Mouse (Mus musculus) neural tube, embryonic 12.5 days (tissue): Measurements from ENCODE around the gene Armc12. TPM values are rescaled to one million over a fixed set of nuclear protein-coding genes. Genes with fewer than 3 reads are reported as not detected.

Experiments
- ATAC-seq: fragments of 200-750 bp; cut with Nextera tagmentation; 2 replicates; pipeline ENCODE4 v1.8.0; 2017; ENCODE audit warnings: low read depth, mild to moderate bottlenecking, moderate TSS enrichment, moderate library complexity; ENCODE audit not compliant: low FRiP score
- H3K27ac ChIP-seq: fragments of 300-500 bp; sonication (generic); 2 replicates; pipeline ENCODE4 v1.5.1; 2016
- H3K27me3 ChIP-seq: fragments of 300-500 bp; sonication (generic); replicated peaks from 2 replicates; pipeline ENCODE4 v1.6.1; 2016; ENCODE audit warnings: mild to moderate bottlenecking
- H3K36me3 ChIP-seq: fragments of 300-500 bp; sonication (generic); 2 replicates; pipeline ENCODE4 v1.6.1; 2016; ENCODE audit warnings: mild to moderate bottlenecking
- H3K4me1 ChIP-seq: fragments of 300-500 bp; sonication (generic); 2 replicates; pipeline ENCODE4 v1.6.1; 2016
- H3K4me2 ChIP-seq: fragments of 300-500 bp; sonication (generic); replicated peaks from 2 replicates; pipeline ENCODE4 v1.6.1; 2016; ENCODE audit warnings: mild to moderate bottlenecking
- H3K4me3 ChIP-seq: fragments of 300-500 bp; sonication (generic); 2 replicates; pipeline ENCODE4 v1.5.1; 2016
- H3K9ac ChIP-seq: fragments of 300-500 bp; sonication (generic); 2 replicates; pipeline ENCODE4 v1.6.1; 2016; ENCODE audit warnings: mild to moderate bottlenecking
- H3K9me3 ChIP-seq: fragments of 300-500 bp; sonication (generic); 2 replicates; pipeline ENCODE4 v1.6.1; 2016; ENCODE audit warnings: mild to moderate bottlenecking
- WGBS: fragments of 180-500 bp; shearing (Covaris S2); methylation state at CpG from one replicate; pipeline ENCODE4 v1.1.7; 2016; 5-methylcytosine and 5-hydroxymethylcytosine counted together
- microRNA-seq: library from miRNA; unstranded; fragments of <30 nt; microRNA quantifications from one replicate; pipeline ENCODE4, GENCODE M21; 2017
- polyA plus RNA-seq: library from polyadenylated mRNA; unstranded; fragments of >200 nt; fragmentation: Nextera tagmentation; extraction: Ambion mirVana; gene quantifications from 2 replicates; pipeline ENCODE4 v1.2.1, GENCODE M21; 2016

Gene Armc12
- polyA plus RNA-seq, 1 experiment from 2014 or later: not detected

DNA sequence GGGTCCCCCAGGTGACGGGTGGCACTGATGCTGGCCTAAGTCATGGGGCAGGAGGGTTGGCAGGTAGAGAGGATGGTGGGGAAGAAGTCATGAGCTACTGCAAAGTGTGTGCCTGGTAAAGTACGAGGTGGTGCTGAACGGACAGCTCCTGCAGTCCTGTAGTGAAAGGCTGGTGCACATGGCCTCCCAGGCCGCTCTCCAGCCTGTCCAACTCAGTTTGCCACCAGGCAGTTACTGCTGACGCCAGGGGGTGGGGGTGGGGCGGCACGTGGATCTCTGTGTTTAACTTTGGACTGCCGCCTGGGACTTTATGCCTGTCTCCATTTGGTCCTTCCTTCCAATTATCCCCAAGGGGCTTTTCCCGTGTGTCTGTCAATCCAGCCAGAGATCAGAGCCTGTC is 49.8 kb downstream of the Armc12 start:
- H3K27me3 ChIP-seq: no peaks in the 10 kb centered on the region; the same call in 1 of the 2 replicates
- peaks cover 7% of the 10 kb centered on the region for H3K4me1 ChIP-seq
- H3K4me2 ChIP-seq: no peak overlapping the region
- no peak for ATAC-seq
- H3K4me3 ChIP-seq: no peak overlapping the region
- WGBS: 6% methylated on average over 9 of the region's 9 CpGs
- H3K9ac ChIP-seq: no peak overlapping the region
- no peaks in the 10 kb centered on the region for H3K9me3 ChIP-seq
- H3K36me3 ChIP-seq: no peaks in the 10 kb centered on the region
- no peak overlapping the region for H3K27ac ChIP-seq

DNA sequence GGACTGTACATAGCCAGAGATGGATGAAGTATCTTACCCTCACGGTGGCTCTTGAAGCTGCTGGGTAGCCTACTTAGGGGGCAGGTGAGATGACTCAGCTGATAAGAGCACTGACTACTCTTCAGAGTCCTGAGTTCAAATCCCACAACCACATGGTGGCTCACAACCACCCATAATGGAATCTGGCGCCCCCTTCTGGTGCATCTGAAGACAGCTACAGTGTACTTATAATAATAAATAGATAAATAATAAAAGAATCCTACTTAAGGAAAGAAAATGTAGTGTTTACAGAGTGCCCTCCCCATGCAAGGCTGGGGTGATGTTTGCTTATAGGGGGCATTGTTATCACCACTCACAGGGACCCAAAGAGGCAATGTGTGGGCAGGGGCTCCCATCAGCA is 50.5 kb downstream of the Armc12 start:
- H3K9me3 ChIP-seq: no peaks in the 10 kb centered on the region
- H3K36me3 ChIP-seq: no peaks in the 10 kb centered on the region
- no peak overlapping the region for H3K9ac ChIP-seq
- no peaks in the 10 kb centered on the region for H3K4me1 ChIP-seq
- no peak for ATAC-seq
- H3K4me2 ChIP-seq: no peak overlapping the region
- no peak overlapping the region for H3K27ac ChIP-seq
- 70% methylated on average over 2 of the region's 2 CpGs for WGBS
- H3K27me3 ChIP-seq: no peaks in the 10 kb centered on the region; the same call in 1 of the 2 replicates
- no peak overlapping the region for H3K4me3 ChIP-seq

DNA sequence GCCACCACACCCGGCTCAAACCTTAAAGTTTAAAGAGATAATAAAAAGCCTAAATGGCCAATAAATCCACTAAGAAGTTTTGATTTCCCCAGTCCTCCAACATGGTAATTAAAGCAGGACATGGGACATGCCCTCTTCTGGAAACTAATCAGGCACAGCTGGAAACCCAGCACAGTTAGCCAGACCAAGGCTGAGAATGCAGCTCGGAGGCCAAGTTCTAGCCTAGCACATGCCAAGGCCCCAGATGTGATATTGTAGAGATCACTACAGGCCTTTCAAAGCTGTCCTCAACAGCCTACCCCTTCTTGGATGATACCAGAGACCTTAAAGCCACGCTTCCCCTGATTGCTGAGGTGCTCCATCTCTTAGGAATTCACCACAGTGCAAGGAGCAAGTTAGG is 55.9 kb downstream of the Armc12 start:
- Histone ChIP-seq H3K9me3 (no peaks in the 10 kb centered on the region), H3K36me3 (peaks cover 45% of the 10 kb centered on the region), H3K4me3 (no peak overlapping the region), H3K27ac (no peak overlapping the region), H3K4me2 (no peak overlapping the region), H3K9ac (no peak overlapping the region), H3K27me3 (no peaks in the 10 kb centered on the region), H3K4me1 (no peaks in the 10 kb centered on the region)
- ATAC-seq: no peak
- whole genome bisulfite sequencing: 79% methylated on average over 3 of the region's 3 CpGs

DNA sequence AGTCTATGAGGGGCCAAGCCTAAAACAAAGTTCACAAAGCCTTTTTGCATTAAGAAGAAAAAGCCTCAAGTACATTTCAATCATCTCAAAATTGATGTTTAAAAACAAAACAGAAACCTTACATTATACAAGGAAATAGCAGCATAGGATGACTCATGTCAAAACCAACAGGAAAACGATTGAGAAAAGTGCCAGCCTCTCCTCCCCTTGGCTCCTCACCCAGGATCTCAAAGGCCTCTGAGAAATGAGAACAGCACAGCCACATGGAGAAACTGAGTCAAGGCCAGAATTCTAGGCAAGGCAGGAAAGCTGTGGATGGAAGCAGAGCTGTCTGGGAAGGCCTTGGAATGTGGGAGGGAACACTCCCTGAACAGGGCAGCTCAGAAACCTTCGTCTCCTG is 58.0 kb downstream of the Armc12 start:
- Histone ChIP-seq H3K9ac (no peak overlapping the region), H3K27ac (no peak overlapping the region), H3K36me3 (peaks cover 64% of the 10 kb centered on the region), H3K9me3 (no peaks in the 10 kb centered on the region), H3K4me3 (no peak overlapping the region), H3K4me2 (no peak overlapping the region), H3K27me3 (no peaks in the 10 kb centered on the region), H3K4me1 (no peaks in the 10 kb centered on the region)
- ATAC-seq: no peak
- 90% methylated on average over 2 of the region's 2 CpGs for WGBS

Small RNA genes within 50 kb of the gene (microRNA-seq; reads per million reads assigned to microRNA genes)
- gene Gm25195 (not detected), gene Mir6969 (not detected)

Other genes starting within 250 kb of the Armc12 start
- gene Fance, start 217.3 kb upstream of the Armc12 start, polyA plus RNA-seq: 31.0 and 31.2 TPM in 2 replicates
- gene Rpl10a, start 202.3 kb upstream of the Armc12 start, polyA plus RNA-seq: 341 and 353 TPM in 2 replicates
- gene Tead3, start 180.0 kb upstream of the Armc12 start, polyA plus RNA-seq: 3.5 and 4.8 TPM in 2 replicates
- gene Tulp1, start 165.6 kb upstream of the Armc12 start, polyA plus RNA-seq: 3.0 and 5.1 TPM in 2 replicates
- gene Fkbp5, start 13.3 kb upstream of the Armc12 start, polyA plus RNA-seq: 34.1 and 35.1 TPM in 2 replicates
- not detected in 2 replicates for gene Clpsl2, start 18.6 kb downstream of the Armc12 start, polyA plus RNA-seq
- not detected in 2 replicates for gene Clps, start 30.0 kb downstream of the Armc12 start, polyA plus RNA-seq
- gene Lhfpl5, start 44.8 kb downstream of the Armc12 start, polyA plus RNA-seq: 3.5 and 3.9 TPM in 2 replicates
- 96.1 and 107 TPM in 2 replicates for gene Srpk1, start 91.9 kb downstream of the Armc12 start, polyA plus RNA-seq
- 0.45 and 0.75 TPM in 2 replicates for gene Slc26a8, start 159.4 kb downstream of the Armc12 start, polyA plus RNA-seq
- gene Mapk14, start 160.5 kb downstream of the Armc12 start, polyA plus RNA-seq: 40.8 and 42.7 TPM in 2 replicates
- gene AC170998.1, start 195.3 kb downstream of the Armc12 start, polyA plus RNA-seq: 2.6 and 3.3 TPM in 2 replicates
- gene Mapk13, start 238.5 kb downstream of the Armc12 start, polyA plus RNA-seq: 1.5 and 1.9 TPM in 2 replicates